Mouse (Mus musculus) stomach, embryonic 14.5 days (tissue): ENCODE results near the gene St3gal3. TPM values are rescaled to one million over a fixed set of nuclear protein-coding genes. Genes with fewer than 3 reads are reported as not detected.

Experiments
- ATAC-seq: fragments of 200-750 bp; cut with Nextera tagmentation; 2 replicates; pipeline ENCODE4 v1.8.0; 2017; ENCODE audit warnings: low read depth, moderate TSS enrichment; ENCODE audit not compliant: insufficient number of reproducible peaks, insufficient read depth, low FRiP score
- H3K27ac ChIP-seq: fragments of 300-500 bp; sonication (generic); 2 replicates; pipeline ENCODE4 v1.5.1; 2014; ENCODE audit warnings: mild to moderate bottlenecking, low read length, moderate library complexity, mixed read lengths
- H3K27me3 ChIP-seq: fragments of 300-500 bp; sonication (generic); 2 replicates; pipeline ENCODE4 v1.6.1; 2014; ENCODE audit warnings: low read length, control low read depth, mixed read lengths; ENCODE audit not compliant: control insufficient read depth, insufficient read depth
- H3K36me3 ChIP-seq: fragments of 300-500 bp; sonication (generic); 2 replicates; pipeline ENCODE4 v1.6.1; 2014; ENCODE audit warnings: mild to moderate bottlenecking, control low read depth, low read length, moderate library complexity, mixed read lengths; ENCODE audit not compliant: control insufficient read depth, insufficient read depth
- H3K4me1 ChIP-seq: fragments of 300-500 bp; sonication (generic); 2 replicates; pipeline ENCODE4 v1.6.1; 2014; ENCODE audit warnings: low read length, control low read depth, mixed read lengths; ENCODE audit not compliant: control insufficient read depth, insufficient read depth
- H3K4me2 ChIP-seq: fragments of 300-500 bp; sonication (generic); replicated peaks from 2 replicates; pipeline ENCODE4 v1.6.1; 2014; ENCODE audit warnings: low read depth, low read length, control low read depth
- H3K4me3 ChIP-seq: fragments of 300-500 bp; sonication (generic); 2 replicates; pipeline ENCODE4 v1.5.1; 2014; ENCODE audit warnings: low read depth, low read length, control low read depth
- H3K9ac ChIP-seq: fragments of 300-500 bp; sonication (generic); replicated peaks from 2 replicates; pipeline ENCODE4 v1.6.1; 2014; ENCODE audit warnings: low read depth, mild to moderate bottlenecking, control low read depth, low read length, moderate library complexity, mixed read lengths
- H3K9me3 ChIP-seq: fragments of 300-500 bp; sonication (generic); 2 replicates; pipeline ENCODE4 v1.6.1; 2016; ENCODE audit warnings: low read depth, low read length, control low read depth; ENCODE audit not compliant: control insufficient read depth
- WGBS: fragments of 180-500 bp; shearing (Covaris S2); extraction: QIAGEN DNeasy Blood & Tissue Kit; methylation state at CpG from one replicate; pipeline ENCODE4 v1.1.7; 2014; 5-methylcytosine and 5-hydroxymethylcytosine counted together
- polyA plus RNA-seq: library from polyadenylated mRNA; unstranded; fragments of >200 nt; fragmentation: Nextera tagmentation; extraction: Ambion mirVana; gene quantifications from 2 replicates; pipeline ENCODE4 v1.2.1, GENCODE M21; 2014

The St3gal3 gene
- polyA plus RNA-seq, 1 experiment from 2014 or later: 6.1 TPM

- WGBS: 39% methylated on average over 2 of the region's 2 CpGs
Measured at GRCm38 (mm10) chr4:117923450-117923849, 211.3 kb downstream of the St3gal3 start.

GRCm38 (mm10) chr4:117921358-117921757 is 213.4 kb downstream of the St3gal3 start:
- no peak for ATAC-seq
- 92% methylated on average over 2 of the region's 2 CpGs for WGBS
- no peak overlapping the region for H3K9ac ChIP-seq
- H3K4me1 ChIP-seq: no peaks in the 10 kb centered on the region
- no peak overlapping the region for H3K27ac ChIP-seq
- 0 out of 2 replicates have a peak, but pooled peaks cover 3% of the 10 kb centered on the region for H3K27me3 ChIP-seq
- H3K4me3 ChIP-seq: no peak overlapping the region
- H3K4me2 ChIP-seq: no peak overlapping the region
- H3K36me3 ChIP-seq: no peaks in the 10 kb centered on the region
- no peaks in the 10 kb centered on the region for H3K9me3 ChIP-seq

More at GRCm38 (mm10) chr4:117923450-117923849, 211.3 kb downstream of the St3gal3 start:
- Histone ChIP-seq H3K27me3 (0 out of 2 replicates have a peak, but pooled peaks cover 10% of the 10 kb centered on the region), H3K36me3 (no peaks in the 10 kb centered on the region), H3K9me3 (no peaks in the 10 kb centered on the region), H3K4me1 (peaks cover 12% of the 10 kb centered on the region; the same call in 1 of the 2 replicates), H3K27ac (no peak overlapping the region), H3K9ac (no peak overlapping the region), H3K4me2 (no peak overlapping the region), H3K4me3 (no peak overlapping the region)
- no peak for ATAC-seq

- Histone ChIP-seq H3K27me3 (no peaks in the 10 kb centered on the region), H3K4me2 (no peak overlapping the region), H3K9ac (no peak overlapping the region), H3K4me3 (no peak overlapping the region), H3K27ac (peak overlapping the region; percentile 66; the same call in 1 of the 2 replicates), H3K9me3 (no peaks in the 10 kb centered on the region), H3K4me1 (peaks cover 6% of the 10 kb centered on the region; the same call in 1 of the 2 replicates), H3K36me3 (no peaks in the 10 kb centered on the region)
- 68% methylated on average over 5 of the region's 5 CpGs for WGBS
- ATAC-seq: no peak
Measured at GRCm38 (mm10) chr4:117918762-117919161, 216.0 kb downstream of the St3gal3 start.

GRCm38 (mm10) chr4:117918261-117918660 is 216.5 kb downstream of the St3gal3 start:
- Histone ChIP-seq H3K4me3 (no peak overlapping the region), H3K9me3 (no peaks in the 10 kb centered on the region), H3K27ac (peak overlapping the region; percentile 66; the same call in 1 of the 2 replicates), H3K27me3 (no peaks in the 10 kb centered on the region), H3K4me2 (no peak overlapping the region), H3K9ac (no peak overlapping the region), H3K36me3 (no peaks in the 10 kb centered on the region), H3K4me1 (peaks cover 11% of the 10 kb centered on the region)
- no peak; the same call in 1 of the 2 replicates for ATAC-seq
- 41% methylated on average over 3 of the region's 3 CpGs for WGBS

- Histone ChIP-seq H3K4me1 (peaks cover 15% of the 10 kb centered on the region), H3K27ac (peak overlapping the region; percentile 66; the same call in 1 of the 2 replicates), H3K27me3 (no peaks in the 10 kb centered on the region), H3K9me3 (no peaks in the 10 kb centered on the region), H3K4me2 (no peak overlapping the region), H3K4me3 (no peak overlapping the region), H3K36me3 (no peaks in the 10 kb centered on the region), H3K9ac (no peak overlapping the region)
- no peak for ATAC-seq
- 87% methylated on average over 4 of the region's 4 CpGs for WGBS
Measured at GRCm38 (mm10) chr4:117917847-117918246, 216.9 kb downstream of the St3gal3 start.

GRCm38 (mm10) chr4:117917402-117917801 is 217.3 kb downstream of the St3gal3 start:
- H3K9me3 ChIP-seq: no peaks in the 10 kb centered on the region
- no peak overlapping the region for H3K9ac ChIP-seq
- no peak overlapping the region for H3K4me2 ChIP-seq
- 91% methylated on average over 4 of the region's 4 CpGs for WGBS
- no peak for ATAC-seq
- no peaks in the 10 kb centered on the region for H3K27me3 ChIP-seq
- no peaks in the 10 kb centered on the region for H3K36me3 ChIP-seq
- H3K4me1 ChIP-seq: peaks cover 15% of the 10 kb centered on the region
- no peak overlapping the region for H3K4me3 ChIP-seq
- no peak overlapping the region for H3K27ac ChIP-seq

- H3K9ac ChIP-seq: no peak overlapping the region
- ATAC-seq: no peak
- no peak overlapping the region for H3K4me3 ChIP-seq
- peak overlapping the region; percentile 96 for H3K4me2 ChIP-seq
- H3K4me1 ChIP-seq: peaks cover 15% of the 10 kb centered on the region
- no peaks in the 10 kb centered on the region for H3K27me3 ChIP-seq
- 56% methylated on average over 5 of the region's 5 CpGs for WGBS
- H3K9me3 ChIP-seq: no peaks in the 10 kb centered on the region
- H3K36me3 ChIP-seq: peaks cover 10% of the 10 kb centered on the region; the same call in 1 of the 2 replicates
- H3K27ac ChIP-seq: no peak overlapping the region
Measured at GRCm38 (mm10) chr4:117916386-117916785, 218.3 kb downstream of the St3gal3 start.

- ATAC-seq: no peak
- H3K9me3 ChIP-seq: no peaks in the 10 kb centered on the region
- peak overlapping the region; percentile 76 for H3K4me3 ChIP-seq
- peak overlapping the region; percentile 96 for H3K4me2 ChIP-seq
- peaks cover 15% of the 10 kb centered on the region for H3K4me1 ChIP-seq
- H3K9ac ChIP-seq: no peak overlapping the region; the same call in none of the 2 replicates
- 0 out of 2 replicates have a peak overlapping the region, but pooled peaks have one; percentile 83 for H3K27ac ChIP-seq
- no peaks in the 10 kb centered on the region for H3K27me3 ChIP-seq
- H3K36me3 ChIP-seq: peaks cover 16% of the 10 kb centered on the region; the same call in 1 of the 2 replicates
- 3% methylated on average over 19 of the region's 19 CpGs for WGBS
Measured at GRCm38 (mm10) chr4:117915489-117916105, 219.1 kb downstream of the St3gal3 start.
